Mouse (Mus musculus) left cerebral cortex, postnatal 36 days (tissue): ENCODE results near the gene Fam83f. TPM values are rescaled to one million over a fixed set of nuclear protein-coding genes. Genes with fewer than 3 reads are reported as not detected.

Source experiments
- DNase-seq, 2 experiments: peaks; one replicate each; pipeline ENCODE4 v3.0.0; 2021 to 2022; ENCODE audit warnings: low spot score in 2 of 2, mixed read lengths in 1 of 2
- intact Hi-C: fragments of 180-260 bp; cut with DNase I; formaldehyde crosslinking; loops from one replicate; pipeline ENCODE4 v1.15.1; 2025
- total RNA-seq, 2 experiments: library from RNA; stranded (reverse); gene quantifications; 2 replicates each; pipeline ENCODE4 v1.2.3; 2021

Fam83f gene
- total RNA-seq, 2 experiments from 2014 or later: 0.39 TPM

DNA sequence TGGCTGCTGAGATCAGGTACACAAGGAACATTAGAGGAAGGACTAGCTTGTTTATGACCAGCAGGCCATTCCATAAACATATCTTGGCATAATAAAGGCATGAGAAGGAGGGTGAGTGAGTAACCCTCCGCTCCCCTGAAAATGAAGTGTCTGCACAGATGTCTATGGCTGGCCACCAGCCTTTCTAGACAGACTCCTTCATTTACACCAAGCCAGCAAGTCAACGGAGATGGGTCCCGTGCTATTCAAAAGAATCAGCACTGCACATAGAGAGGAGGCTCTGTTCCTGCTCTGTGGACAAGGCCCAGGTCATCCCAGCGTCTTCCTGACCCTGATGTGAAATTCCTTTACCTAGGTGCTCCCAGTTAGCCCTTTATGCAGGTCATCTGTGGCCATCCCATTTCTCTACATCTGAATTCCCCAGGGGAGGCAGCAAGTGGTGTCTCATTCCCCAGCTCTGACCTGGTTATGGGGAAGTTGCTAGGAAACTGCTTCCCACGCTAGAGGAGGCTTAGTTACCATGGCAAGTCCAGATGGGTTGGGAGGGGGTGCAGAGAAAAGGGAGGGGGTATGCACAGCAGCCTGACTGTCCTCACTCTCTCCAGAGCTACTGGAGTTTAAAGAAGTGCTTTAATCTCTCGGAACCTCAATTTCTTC is 12.7 kb upstream of the Fam83f start:
- DNase-seq: peak in 1 of 2 experiments; percentile 59
- intact Hi-C loops: no loop called here

- no peak for DNase-seq
- intact Hi-C loops: no loop called here
Observed at GRCm38 (mm10) chr15:80660963-80661362, 10.7 kb upstream of the Fam83f start.

- intact Hi-C loops: no loop called here
- no peak for DNase-seq
Observed at GRCm38 (mm10) chr15:80664444-80664843, 7.2 kb upstream of the Fam83f start.

DNA sequence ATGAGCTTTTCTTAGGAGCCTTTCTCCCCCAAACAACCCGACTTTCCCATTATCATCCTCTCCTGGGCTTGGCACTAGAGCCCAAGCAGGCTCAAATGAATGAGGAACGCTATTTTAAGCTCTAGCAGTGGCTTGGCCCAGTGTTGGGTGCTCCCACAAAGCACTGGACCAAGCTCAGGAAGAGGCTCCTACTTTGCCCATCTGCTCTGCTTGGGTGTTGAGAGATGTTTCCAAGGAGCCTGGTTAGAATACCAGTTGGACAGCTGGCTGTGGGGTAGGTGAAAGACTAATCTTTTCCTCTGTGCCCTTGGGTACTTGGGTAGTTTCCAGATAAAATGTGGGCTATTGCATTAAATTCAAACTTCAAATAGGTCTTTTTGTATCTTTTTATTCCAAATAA is 1.2 kb downstream of the Fam83f start:
- peak in 1 of 2 experiments; percentile 48 for DNase-seq
- intact Hi-C loops: no loop called here

GRCm38 (mm10) chr15:80673337-80674095 is 1.9 kb downstream of the Fam83f start:
- no peak for DNase-seq
- intact Hi-C loops: no loop called here

GRCm38 (mm10) chr15:80674700-80675099 is 3.1 kb downstream of the Fam83f start:
- DNase-seq: no peak
- intact Hi-C loops: no loop called here

- peak in 1 of 2 experiments; percentile 41 for DNase-seq
- intact Hi-C loops: no loop called here
Observed at GRCm38 (mm10) chr15:80679515-80680215, 8.0 kb downstream of the Fam83f start.

DNA sequence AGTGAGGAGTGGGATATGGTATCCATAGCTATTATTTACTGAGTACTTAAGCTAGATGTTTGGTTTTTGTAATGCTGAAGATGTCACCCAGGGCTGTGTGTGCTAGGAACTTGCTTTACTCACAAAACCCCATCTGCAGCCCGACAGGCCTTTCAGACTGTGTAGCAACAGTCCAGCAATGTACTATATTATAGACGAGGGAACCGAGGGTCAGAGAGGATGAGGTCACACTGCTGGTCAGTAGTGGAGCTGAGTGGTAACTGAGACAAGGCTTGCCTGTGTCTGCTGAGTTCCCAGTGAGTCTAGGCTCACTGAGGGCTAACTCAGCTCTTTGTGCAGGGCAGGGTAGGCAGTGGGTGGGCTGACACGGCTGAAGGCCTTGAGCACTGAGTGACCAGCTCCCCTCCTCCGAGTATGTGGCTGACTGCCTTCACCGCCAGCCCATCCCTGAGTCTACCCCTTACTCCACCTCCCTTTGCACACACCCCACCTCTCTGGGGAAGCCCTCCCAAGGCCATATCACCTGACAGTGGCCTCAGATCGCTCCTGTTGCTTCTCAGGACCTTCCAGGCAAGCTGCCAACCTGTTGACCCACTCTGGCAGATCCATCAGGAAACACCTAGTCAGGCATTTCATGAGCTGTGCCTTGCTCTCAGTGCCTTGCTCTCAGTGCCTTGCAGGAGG is 8.8 kb downstream of the Fam83f start:
- no peak for DNase-seq

GRCm38 (mm10) chr15:80681466-80681881 is 9.8 kb downstream of the Fam83f start:
- no peak for DNase-seq
- intact Hi-C loops: no loop called here

More for the DNA sequence above, 8.8 kb downstream of the Fam83f start:
- intact Hi-C loops: no loop called here

DNA sequence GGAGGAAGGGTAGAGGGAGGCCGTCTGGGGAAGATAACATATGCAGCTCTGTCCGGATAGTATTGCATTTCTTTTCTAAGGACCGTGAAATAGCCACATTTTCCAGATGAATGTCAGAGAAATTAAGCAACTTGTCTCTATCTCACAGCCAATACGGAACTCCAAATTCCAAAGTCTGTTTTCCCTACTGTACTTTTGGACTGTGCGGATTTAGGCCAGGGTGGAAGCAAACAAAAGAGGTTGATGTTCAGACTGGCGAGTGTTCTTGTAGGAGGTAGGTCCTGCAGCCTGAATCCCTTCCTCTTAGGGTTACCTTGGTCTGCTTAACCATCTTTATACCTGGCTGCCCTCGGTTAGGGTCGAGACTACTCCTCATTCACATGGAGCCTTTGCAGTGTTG is 10.7 kb downstream of the Fam83f start:
- DNase-seq: no peak

DNA sequence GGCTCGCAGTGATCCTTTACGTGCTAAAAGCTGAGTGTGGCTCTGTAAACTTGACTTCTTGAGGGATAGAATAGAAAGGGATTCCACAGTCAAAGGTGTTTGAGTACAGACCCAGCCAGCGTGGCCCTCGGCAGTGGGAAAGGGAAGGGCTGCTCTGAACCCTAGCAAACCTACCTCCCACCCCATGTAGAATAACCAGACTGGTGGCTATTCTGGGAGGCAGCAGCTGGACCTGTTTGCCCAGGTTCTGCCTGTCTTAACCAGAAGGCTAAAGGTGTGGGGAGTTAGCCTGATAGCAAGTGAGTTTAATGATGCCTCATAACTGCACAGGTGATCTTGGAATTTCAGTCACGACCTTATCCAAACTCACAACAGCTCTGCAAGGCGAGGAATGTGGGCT is 11.5 kb downstream of the Fam83f start:
- no peak for DNase-seq
- intact Hi-C loops: no loop called here

More for the DNA sequence above, 10.7 kb downstream of the Fam83f start:
- intact Hi-C loops: no loop called here

- intact Hi-C loops: no loop called here
- no peak for DNase-seq
Observed at GRCm38 (mm10) chr15:80683990-80684389, 12.3 kb downstream of the Fam83f start.

DNA sequence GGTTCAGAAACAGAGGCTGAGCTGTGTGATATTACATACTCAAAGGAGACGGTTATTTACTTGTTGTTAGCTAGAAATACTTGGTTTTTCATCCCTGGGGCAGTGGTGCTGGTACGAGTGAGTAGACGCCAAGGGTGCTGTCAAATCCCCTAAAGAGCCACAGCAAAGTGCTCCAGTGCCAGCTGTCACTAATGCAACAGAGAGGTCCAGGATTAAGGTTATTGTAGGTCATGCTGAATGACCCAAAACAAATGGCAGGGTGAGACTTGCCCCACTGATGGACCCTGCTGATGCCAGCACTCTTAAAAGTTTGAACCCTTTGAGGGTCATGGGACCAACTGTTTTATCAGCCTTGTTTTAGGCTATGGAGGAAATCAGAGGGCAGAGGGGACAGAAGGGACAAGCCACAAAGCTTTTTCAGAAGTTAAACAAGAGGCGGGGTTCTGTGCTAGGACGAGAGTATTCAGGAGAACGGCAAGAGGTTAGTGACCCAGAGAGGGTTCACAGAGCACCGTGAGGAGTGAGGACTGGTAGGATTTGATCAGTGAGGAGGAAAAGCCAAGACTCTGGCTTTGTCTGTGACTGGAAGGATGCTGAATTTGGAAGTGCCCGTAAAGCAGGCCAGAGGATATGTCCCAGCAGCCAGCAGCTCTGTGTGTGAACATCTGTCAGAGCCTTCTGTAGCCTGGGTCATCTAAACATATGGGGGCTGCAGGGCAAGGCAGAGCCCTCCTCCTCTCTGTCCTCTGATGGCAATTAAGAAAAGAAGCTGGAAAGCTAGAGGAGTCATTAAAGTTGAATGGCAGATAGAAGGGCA is 13.3 kb downstream of the Fam83f start:
- no peak for DNase-seq
- intact Hi-C loops: no loop called here

GRCm38 (mm10) chr15:80685603-80685895 is 13.9 kb downstream of the Fam83f start:
- no peak for DNase-seq
- intact Hi-C loops: no loop called here

- DNase-seq: no peak
- intact Hi-C loops: no loop called here
Observed at GRCm38 (mm10) chr15:80688536-80688935, 16.9 kb downstream of the Fam83f start.

DNA sequence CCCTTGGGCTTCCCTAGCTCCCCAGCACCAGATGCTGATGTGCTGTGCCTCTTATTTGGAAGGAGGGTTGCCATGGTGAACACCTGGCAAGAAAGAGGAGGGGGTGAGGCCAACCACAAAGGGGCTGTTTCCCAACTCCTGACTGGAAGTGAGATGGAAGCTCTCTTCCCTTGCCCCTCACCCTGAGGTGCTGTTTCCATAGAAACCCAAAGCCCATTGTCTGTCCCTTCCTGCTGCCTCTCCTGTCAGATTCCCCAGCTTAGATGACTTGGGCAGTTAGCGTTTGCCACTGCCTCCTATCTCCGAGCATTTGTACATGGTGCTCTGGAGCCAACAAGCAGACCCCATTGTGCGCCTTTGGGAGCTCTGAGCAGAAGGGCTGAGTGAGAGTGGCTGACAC is 21.8 kb downstream of the Fam83f start:
- intact Hi-C loops: loop anchor here (5.0 kb wide), 2 partner anchors 351 to 406 kb away; partner anchors contain the start of gene Cacna1i

DNA sequence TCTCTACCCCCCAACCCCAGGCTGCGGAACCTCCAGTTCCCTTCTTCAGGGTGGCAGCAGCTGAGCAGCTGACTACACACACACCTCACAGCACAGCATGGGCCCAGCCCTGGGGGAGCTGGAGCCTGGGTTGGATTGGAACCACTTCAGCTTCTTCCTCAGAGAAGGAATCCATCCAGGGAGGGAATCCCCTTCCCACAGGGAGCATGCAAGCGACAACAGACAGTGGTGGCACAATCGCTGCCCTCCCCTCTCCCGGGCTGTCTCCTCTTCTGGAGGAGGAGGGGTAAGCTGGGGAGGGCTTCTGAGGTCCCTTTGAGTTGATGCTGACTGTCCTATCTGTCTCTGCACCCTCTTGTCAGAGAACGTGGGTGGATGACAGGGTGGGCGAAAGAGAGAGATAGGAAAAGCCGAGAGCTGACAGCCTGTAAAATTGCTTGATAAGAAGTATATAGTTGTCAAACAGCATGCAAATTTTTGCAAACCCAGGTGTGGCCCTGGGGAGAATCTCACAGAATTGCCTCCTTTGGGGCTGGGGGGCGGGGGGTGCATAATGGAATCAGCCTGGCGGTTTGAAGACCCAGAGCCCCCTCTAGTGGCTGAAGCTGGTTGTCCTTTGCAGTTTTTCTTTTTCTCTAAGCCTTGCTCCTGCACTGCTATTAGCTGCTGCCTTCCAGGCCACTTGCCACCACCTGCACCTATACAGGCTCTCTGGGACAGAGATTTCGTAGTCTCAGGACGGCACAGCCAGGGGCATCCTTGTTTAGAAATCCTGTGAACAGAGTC is 22.7 kb downstream of the Fam83f start:
- DNase-seq: peak; percentile 60 to 75
- intact Hi-C loops: loop anchor here (1.0 to 5.0 kb wide), 3 partner anchors 59 to 407 kb away; partner anchors contain the start of gene Cacna1i

More for the DNA sequence above, 21.8 kb downstream of the Fam83f start:
- DNase-seq: no peak

- no peak for DNase-seq
Observed at GRCm38 (mm10) chr15:80697564-80697963, 25.9 kb downstream of the Fam83f start.

More at GRCm38 (mm10) chr15:80697564-80697963, 25.9 kb downstream of the Fam83f start:
- intact Hi-C loops: no loop called here
